Mouse (Mus musculus) heart, embryonic 15.5 days (tissue): ENCODE measurements around the gene Pdxp. TPM values are rescaled to one million over a fixed set of nuclear protein-coding genes. Genes with fewer than 3 reads are reported as not detected.
"Not testable (repeated sequence)": the region's sequence is repeated elsewhere in the genome, so short reads cannot be mapped to it uniquely, and the experiment has no call there.

Source experiments
- ATAC-seq: fragments of 200-750 bp; cut with Nextera tagmentation; replicated peaks from 2 replicates; pipeline ENCODE4 v1.8.0; 2017; ENCODE audit warnings: low read depth, moderate TSS enrichment; ENCODE audit not compliant: insufficient number of reproducible peaks, insufficient read depth, low FRiP score
- H3K27ac ChIP-seq: fragments of 300-500 bp; sonication (generic); 2 replicates; pipeline ENCODE4 v1.5.1; 2015; ENCODE audit warnings: mild to moderate bottlenecking, inconsistent platforms
- H3K27me3 ChIP-seq: fragments of 300-500 bp; sonication (generic); 2 replicates; pipeline ENCODE4 v1.6.1; 2015; ENCODE audit warnings: inconsistent platforms
- H3K36me3 ChIP-seq: fragments of 300-500 bp; sonication (generic); 2 replicates; pipeline ENCODE4 v1.6.1; 2015; ENCODE audit warnings: mild to moderate bottlenecking, inconsistent platforms
- H3K4me1 ChIP-seq: fragments of 300-500 bp; sonication (generic); replicated peaks from 2 replicates; pipeline ENCODE4 v1.6.1; 2015; ENCODE audit warnings: inconsistent platforms
- H3K4me2 ChIP-seq: fragments of 300-500 bp; sonication (generic); 2 replicates; pipeline ENCODE4 v1.6.1; 2015; ENCODE audit warnings: inconsistent platforms, mild to moderate bottlenecking, moderate library complexity
- H3K4me3 ChIP-seq: fragments of 300-500 bp; sonication (generic); 2 replicates; pipeline ENCODE4 v1.5.1; 2015; ENCODE audit warnings: mild to moderate bottlenecking, inconsistent platforms
- H3K9ac ChIP-seq: fragments of 300-500 bp; sonication (generic); 2 replicates; pipeline ENCODE4 v1.6.1; 2015; ENCODE audit warnings: mild to moderate bottlenecking, inconsistent platforms
- H3K9me3 ChIP-seq: fragments of 300-500 bp; sonication (generic); replicated peaks from 2 replicates; pipeline ENCODE4 v1.6.1; 2016; ENCODE audit warnings: inconsistent platforms
- WGBS: fragments of 180-500 bp; shearing (Covaris S2); methylation state at CpG from one replicate; pipeline ENCODE4 v1.1.7; 2015; ENCODE audit warnings: mixed read lengths; 5-methylcytosine and 5-hydroxymethylcytosine counted together
- polyA plus RNA-seq: library from polyadenylated mRNA; unstranded; fragments of >200 nt; fragmentation: Nextera tagmentation; extraction: Ambion mirVana; gene quantifications from 2 replicates; pipeline ENCODE4 v1.2.1, GENCODE M21; 2015

Pdxp gene
- polyA plus RNA-seq, 1 experiment from 2014 or later = 16.2 TPM

GRCm38 (mm10) chr15:78878792-78879516, 34.8 kb upstream of the Pdxp start:
- not testable (repeated sequence) for H3K27me3 ChIP-seq, H3K9me3 ChIP-seq, H3K9ac ChIP-seq, H3K4me3 ChIP-seq, ATAC-seq
- Histone ChIP-seq H3K4me1 (peaks cover 37% of the 10 kb centered on the region), H3K36me3 (peaks cover 31% of the 10 kb centered on the region), H3K27ac (0 out of 2 replicates have a peak overlapping the region, but pooled peaks have one; percentile 7), H3K4me2 (peak overlapping the region; percentile 9; the same call in 1 of the 2 replicates)
- WGBS = 45% methylated on average over 7 of the region's 7 CpGs

GRCm38 (mm10) chr15:78880432-78880831, 33.3 kb upstream of the Pdxp start:
- Histone ChIP-seq H3K27me3 (no peaks in the 10 kb centered on the region), H3K36me3 (peaks cover 43% of the 10 kb centered on the region), H3K4me3 (no peak overlapping the region), H3K4me1 (peaks cover 35% of the 10 kb centered on the region), H3K4me2 (no peak overlapping the region), H3K9ac (no peak overlapping the region), H3K27ac (no peak overlapping the region), H3K9me3 (no peaks in the 10 kb centered on the region)
- 87% methylated on average over 8 of the region's 8 CpGs for WGBS
- no peak for ATAC-seq

GRCm38 (mm10) chr15:78881828-78882227, 31.9 kb upstream of the Pdxp start:
- WGBS = 77% methylated on average over 3 of the region's 3 CpGs
- H3K27me3 ChIP-seq = no peaks in the 10 kb centered on the region
- no peaks in the 10 kb centered on the region for H3K9me3 ChIP-seq
- no peak overlapping the region for H3K4me2 ChIP-seq
- H3K27ac ChIP-seq = no peak overlapping the region
- no peak overlapping the region for H3K9ac ChIP-seq
- peaks cover 56% of the 10 kb centered on the region for H3K36me3 ChIP-seq
- peaks cover 23% of the 10 kb centered on the region for H3K4me1 ChIP-seq
- no peak overlapping the region for H3K4me3 ChIP-seq
- ATAC-seq = no peak

GRCm38 (mm10) chr15:78889401-78889853, 24.3 kb upstream of the Pdxp start:
- H3K9ac ChIP-seq = no peak overlapping the region
- WGBS = 38% methylated on average over 13 of the region's 13 CpGs
- H3K4me1 ChIP-seq = peaks cover 40% of the 10 kb centered on the region

GRCm38 (mm10) chr15:78892440-78892839, 21.3 kb upstream of the Pdxp start:
- no peaks in the 10 kb centered on the region for H3K9me3 ChIP-seq
- ATAC-seq = 0 out of 2 replicates have a peak, but pooled peaks have one; percentile 5
- peaks cover 38% of the 10 kb centered on the region; the same call in 1 of the 2 replicates for H3K36me3 ChIP-seq
- H3K4me2 ChIP-seq = no peak overlapping the region
- H3K4me3 ChIP-seq = no peak overlapping the region
- no peak overlapping the region for H3K27ac ChIP-seq
- peaks cover 64% of the 10 kb centered on the region for H3K4me1 ChIP-seq
- H3K9ac ChIP-seq = no peak overlapping the region
- 36% methylated on average over 7 of the region's 7 CpGs for WGBS
- H3K27me3 ChIP-seq = no peaks in the 10 kb centered on the region

More at GRCm38 (mm10) chr15:78889401-78889853, 24.3 kb upstream of the Pdxp start:
- Histone ChIP-seq H3K27me3 (no peaks in the 10 kb centered on the region), H3K9me3 (no peaks in the 10 kb centered on the region), H3K27ac (0 out of 2 replicates have a peak overlapping the region, but pooled peaks have one; percentile 44), H3K36me3 (peaks cover 65% of the 10 kb centered on the region), H3K4me2 (no peak overlapping the region), H3K4me3 (no peak overlapping the region)
- ATAC-seq = no peak

- H3K9me3 ChIP-seq = no peaks in the 10 kb centered on the region
- H3K4me3 ChIP-seq = no peak overlapping the region
- H3K4me1 ChIP-seq = peaks cover 71% of the 10 kb centered on the region
- no peak overlapping the region for H3K9ac ChIP-seq
- ATAC-seq = no peak
- WGBS = 61% methylated on average over 13 of the region's 13 CpGs
- H3K27ac ChIP-seq = peak overlapping the region; percentile 59
- no peak overlapping the region for H3K4me2 ChIP-seq
- no peaks in the 10 kb centered on the region for H3K27me3 ChIP-seq
- H3K36me3 ChIP-seq = peaks cover 27% of the 10 kb centered on the region; the same call in 1 of the 2 replicates
These were observed 19.0 kb upstream of the Pdxp start for GRCm38 (mm10) chr15:78894726-78895125.

- Histone ChIP-seq H3K27ac (peak overlapping the region; percentile 59; the same call in 1 of the 2 replicates), H3K4me2 (no peak overlapping the region), H3K9ac (peak overlapping the region; percentile 12; the same call in 1 of the 2 replicates), H3K4me1 (peaks cover 77% of the 10 kb centered on the region), H3K4me3 (no peak overlapping the region), H3K9me3 (no peaks in the 10 kb centered on the region), H3K36me3 (peaks cover 25% of the 10 kb centered on the region; the same call in 1 of the 2 replicates), H3K27me3 (no peaks in the 10 kb centered on the region)
- no peak for ATAC-seq
- 69% methylated on average over 2 of the region's 2 CpGs for WGBS
These were observed 18.0 kb upstream of the Pdxp start for GRCm38 (mm10) chr15:78895741-78896140.

- Histone ChIP-seq H3K27ac (peak overlapping the region; percentile 29), H3K4me2 (no peak overlapping the region), H3K9ac (peak overlapping the region; percentile 12; the same call in 1 of the 2 replicates), H3K9me3 (no peaks in the 10 kb centered on the region), H3K4me3 (no peak overlapping the region), H3K27me3 (no peaks in the 10 kb centered on the region), H3K4me1 (peaks cover 82% of the 10 kb centered on the region), H3K36me3 (peaks cover 21% of the 10 kb centered on the region; the same call in 1 of the 2 replicates)
- WGBS = 68% methylated on average over 3 of the region's 3 CpGs
- no peak for ATAC-seq
These were observed 17.6 kb upstream of the Pdxp start for GRCm38 (mm10) chr15:78896149-78896548.

GRCm38 (mm10) chr15:78897488-78897887, 16.2 kb upstream of the Pdxp start:
- Histone ChIP-seq H3K36me3 (peaks cover 11% of the 10 kb centered on the region; the same call in 1 of the 2 replicates), H3K4me1 (peaks cover 80% of the 10 kb centered on the region), H3K27me3 (no peaks in the 10 kb centered on the region), H3K4me2 (no peak overlapping the region), H3K9ac (no peak overlapping the region), H3K4me3 (no peak overlapping the region), H3K9me3 (no peaks in the 10 kb centered on the region), H3K27ac (0 out of 2 replicates have a peak overlapping the region, but pooled peaks have one; percentile 19)
- WGBS = 80% methylated on average over 4 of the region's 4 CpGs
- ATAC-seq = no peak

GRCm38 (mm10) chr15:78898507-78899001, 15.2 kb upstream of the Pdxp start:
- peak overlapping the region; percentile 67 for H3K4me3 ChIP-seq
- no peaks in the 10 kb centered on the region for H3K27me3 ChIP-seq
- H3K27ac ChIP-seq = peak overlapping the region; percentile 64
- no peak for ATAC-seq
- peak overlapping the region; percentile 2; the same call in 1 of the 2 replicates for H3K9ac ChIP-seq
- 43% methylated on average over 6 of the region's 6 CpGs for WGBS
- peaks cover 79% of the 10 kb centered on the region for H3K4me1 ChIP-seq
- H3K36me3 ChIP-seq = peaks cover 14% of the 10 kb centered on the region
- no peaks in the 10 kb centered on the region for H3K9me3 ChIP-seq
- peak overlapping the region; percentile 75 for H3K4me2 ChIP-seq

- peaks cover 71% of the 10 kb centered on the region for H3K4me1 ChIP-seq
- 3% methylated on average over 20 of the region's 20 CpGs for WGBS
These were observed 14.3 kb upstream of the Pdxp start, which contains the start of gene Gm49510 for GRCm38 (mm10) chr15:78899409-78899739. Gene Gm49510 (plus strand): TSS chr15:78899667.

More at GRCm38 (mm10) chr15:78899409-78899739, 14.3 kb upstream of the Pdxp start, which contains the start of gene Gm49510:
- H3K27ac ChIP-seq = peak within 1 kb of the TSS; percentile 64
- peak within 1 kb of the TSS; percentile 67 for H3K4me3 ChIP-seq
- H3K27me3 ChIP-seq = no peaks in the 10 kb centered on the region
- peak within 1 kb of the TSS; percentile 71 for H3K9ac ChIP-seq
- no peaks in the 10 kb centered on the region for H3K9me3 ChIP-seq
- H3K36me3 ChIP-seq = peaks cover 17% of the 10 kb centered on the region
- H3K4me2 ChIP-seq = peak within 1 kb of the TSS; percentile 75
- ATAC-seq = no peak
